Comparison of ENCODE assay signal across 10 mouse cellular contexts in genomic region chr1:192796201-192797010, GRCm38 (mm10). TPM values are rescaled to one million over a fixed set of nuclear protein-coding genes. Genes with fewer than 3 reads are reported as not detected.
DNase-seq lines count a peak whose midpoint lies in the region; ATAC-seq and TF ChIP-seq lines count a peak whose summit lies in the region.
"Had no signal": no experiment of that assay in that cellular context is flagged by ENCODE, and none has a peak within 500 bp of the region (broad histone marks: within the 10 kb centered on the region; RNA-seq: fewer than 3 reads in every experiment).

No protein-coding gene starts in this region.

- WGBS in heart, embryonic 14.5 days = 6% methylated on average over 12 of the region's 21 CpGs
- 10% methylated on average over 11 of the region's 21 CpGs for WGBS in heart, postnatal 0 days

- peak overlapping the region; percentile 32 to 60 for H3K27ac ChIP-seq in heart, embryonic 14.5 days (replicated peaks in 1 of 2; ENCODE audit: control insufficient read depth in 1 of 2, insufficient read depth in 1 of 2, low read depth in 2 of 2, low read length in 2 of 2)
- peak overlapping the region; percentile 9; the same call in 1 of the 2 replicates for H3K27ac ChIP-seq in heart, postnatal 0 days (ENCODE audit: low read depth)
- H3K27ac ChIP-seq: liver, embryonic 15.5 days had no signal

- H3K4me1 ChIP-seq in heart, embryonic 14.5 days (ENCODE audit: control insufficient read depth in 2 of 2, insufficient read depth in 2 of 2, low read length in 2 of 2) = peaks cover 17 to 26% of the 10 kb centered on the region in 2 experiments
- H3K4me1 ChIP-seq in heart, postnatal 0 days (ENCODE audit: control insufficient read depth, insufficient read depth) = 0 out of 2 replicates have a peak, but pooled peaks cover 6% of the 10 kb centered on the region

- ATAC-seq in heart, embryonic 14.5 days (ENCODE audit: insufficient number of reproducible peaks, insufficient read depth, low FRiP score, low read depth) = peak; percentile 59
- 0 out of 2 replicates have a peak, but pooled peaks have one; percentile 22 for ATAC-seq in heart, postnatal 0 days (ENCODE audit: insufficient read depth, low read depth)

- TF ChIP-seq EP300 in heart, postnatal 0 days (IDR thresholded peaks at IDR 0.05; ENCODE audit: low read depth) = no peak

- no peaks in the 10 kb centered on the region for H3K36me3 ChIP-seq in heart, embryonic 14.5 days (ENCODE audit: control insufficient read depth, insufficient read depth, low read length)
- no peaks in the 10 kb centered on the region for H3K36me3 ChIP-seq in heart, postnatal 0 days (replicated peaks; ENCODE audit: control insufficient read depth, insufficient read depth, low read length)
- H3K36me3 ChIP-seq: liver, embryonic 15.5 days had no signal

- H3K4me3 ChIP-seq in heart, embryonic 14.5 days (ENCODE audit: control insufficient read depth in 1 of 2, insufficient read depth in 1 of 2, low read depth in 1 of 2, low read length in 2 of 2) = no peak overlapping the region
- no peak overlapping the region for H3K4me3 ChIP-seq in heart, postnatal 0 days (ENCODE audit: low read depth, low read length)
- H3K4me3 ChIP-seq: liver, embryonic 15.5 days had no signal

- peak overlapping the region; percentile 55 for H3K4me2 ChIP-seq in heart, embryonic 14.5 days (ENCODE audit: low read length)
- H3K4me2 ChIP-seq in heart, postnatal 0 days (ENCODE audit: low read depth, low read length) = peak overlapping the region; percentile 26; the same call in 1 of the 2 replicates
- H3K4me2 ChIP-seq: liver, embryonic 15.5 days had no signal

- DNase-seq in heart, adult 8-10 months (ENCODE audit: low spot score) = no peak
- peak; percentile 68 for DNase-seq in MN1 (ENCODE audit: low spot score)
- no peak for DNase-seq in heart, postnatal 0 days (ENCODE audit: low spot score)
- DNase-seq in mesoderm, embryonic 11.5 days (ENCODE audit: low read depth, low spot score) = peak; percentile 85
- DNase-seq in right cerebral cortex, postnatal 10 days (ENCODE audit: low spot score in 2 of 2) = no peak
- no peak for DNase-seq in urinary bladder, adult 18-20 months (ENCODE audit: low spot score in 2 of 2)
- no peak for DNase-seq in left cerebral cortex, postnatal 25 days (ENCODE audit: low spot score in 2 of 2)
- DNase-seq: cerebellum, postnatal 25 days had no signal

- H3K27me3 ChIP-seq in heart, embryonic 14.5 days (ENCODE audit: control insufficient read depth, insufficient read depth, low read length) = no peaks in the 10 kb centered on the region
- no peaks in the 10 kb centered on the region for H3K27me3 ChIP-seq in heart, postnatal 0 days (ENCODE audit: control insufficient read depth, insufficient read depth, low read length)
- H3K27me3 ChIP-seq: liver, embryonic 15.5 days had no signal

- H3K9me3 ChIP-seq in heart, embryonic 14.5 days (ENCODE audit: control insufficient read depth, low read length) = no peaks in the 10 kb centered on the region
- no peaks in the 10 kb centered on the region for H3K9me3 ChIP-seq in heart, postnatal 0 days (replicated peaks; ENCODE audit: control insufficient read depth, low read length)
- H3K9me3 ChIP-seq: liver, embryonic 15.5 days had no signal

- 0 out of 2 replicates have a peak overlapping the region, but pooled peaks have one; percentile 34 for H3K9ac ChIP-seq in heart, embryonic 14.5 days (ENCODE audit: low read length)
- no peak overlapping the region for H3K9ac ChIP-seq in heart, postnatal 0 days (replicated peaks; ENCODE audit: low read depth, low read length)
- H3K9ac ChIP-seq: liver, embryonic 15.5 days had no signal

- TF ChIP-seq CTCF in heart, postnatal 0 days (IDR thresholded peaks at IDR 0.05; ENCODE audit: low read depth) = no peak

- intact Hi-C loops in left cerebral cortex, postnatal 25 days (cut with DNase I) = no loop called here

RNA-seq across cellular contexts. Expression of gene Hhat, which starts 25.4 kb away (rescaled TPM):
- polyA plus RNA-seq in heart, embryonic 14.5 days (2014; fragmentation: Nextera tagmentation; extraction: Ambion mirVana) = 6.8 and 7.0 TPM in 2 replicates
- total RNA-seq in heart, adult 8-10 months (2022) = 1 to 10 TPM; 2.1 to 3.6 (median 2.8) TPM
- total RNA-seq in heart, postnatal 0 days (2014; rRNA removed; ENCODE audit: low replicate concordance) = 6.7 and 13.2 TPM in 2 replicates
- polyA plus RNA-seq in heart, postnatal 0 days (2015; fragmentation: Nextera tagmentation; extraction: Ambion mirVana) = 3.7 and 4.0 TPM in 2 replicates
- total RNA-seq in left cerebral cortex, postnatal 25 days (2021) = 1 to 10 TPM; 1.2 to 2.2 TPM

RNA-seq across cellular contexts. Expression of gene Sertad4, which starts 59.1 kb away (rescaled TPM):
- polyA plus RNA-seq in heart, embryonic 14.5 days (2014; fragmentation: Nextera tagmentation; extraction: Ambion mirVana) = 14.8 and 17.0 TPM in 2 replicates
- total RNA-seq in heart, adult 8-10 months (2022) = 1 to 10 TPM; 2.4 to 4.5 (median 3.1) TPM
- 2.3 and 4.0 TPM in 2 replicates for total RNA-seq in heart, postnatal 0 days (2014; rRNA removed; ENCODE audit: low replicate concordance)
- polyA plus RNA-seq in heart, postnatal 0 days (2015; fragmentation: Nextera tagmentation; extraction: Ambion mirVana) = 5.0 and 5.5 TPM in 2 replicates
- total RNA-seq in left cerebral cortex, postnatal 25 days (2021) = 10 to 100 TPM; 14.4 to 17.9 TPM

Comparison
In these comparisons a context has a peak if more than half of its experiments do, and no peak if none do; other contexts are left out.
1. DNase-seq: peak in MN1 (single experiment) and mesoderm, embryonic 11.5 days (single experiment); none in heart, adult 8-10 months (single experiment), heart, postnatal 0 days (single experiment), right cerebral cortex, postnatal 10 days (0 of 2), urinary bladder, adult 18-20 months (0 of 2) and left cerebral cortex, postnatal 25 days (0 of 2).